Mouse (Mus musculus) telencephalon, adult 2 months (tissue): ENCODE results near the gene Lrpprc.

Experiments used
- DNase-seq: peaks from one replicate; pipeline ENCODE4 v3.0.0-alpha.2; 2011; ENCODE audit warnings: low read depth, low spot score

Lrpprc gene

GRCm38 (mm10) chr17:84758971-84759370 lies 31.6 kb downstream of the Lrpprc start:
- no peak for DNase-seq

GRCm38 (mm10) chr17:84758374-84758773 lies 32.2 kb downstream of the Lrpprc start:
- DNase-seq, result no peak

GRCm38 (mm10) chr17:84756090-84756489 lies 34.5 kb downstream of the Lrpprc start:
- DNase-seq, result no peak

- no peak for DNase-seq
Observed at GRCm38 (mm10) chr17:84753489-84753888, 37.1 kb downstream of the Lrpprc start.

- no peak for DNase-seq
Observed at GRCm38 (mm10) chr17:84752286-84752685, 38.3 kb downstream of the Lrpprc start.

- DNase-seq, result no peak
Observed at GRCm38 (mm10) chr17:84751630-84752191, 38.9 kb downstream of the Lrpprc start.

GRCm38 (mm10) chr17:84750130-84750529 lies 40.5 kb downstream of the Lrpprc start:
- DNase-seq, result no peak

GRCm38 (mm10) chr17:84749297-84749696 lies 41.3 kb downstream of the Lrpprc start:
- DNase-seq, result peak; percentile 49

GRCm38 (mm10) chr17:84748152-84748682 lies 42.4 kb downstream of the Lrpprc start:
- no peak for DNase-seq

- no peak for DNase-seq
Observed at GRCm38 (mm10) chr17:84747212-84747611, 43.4 kb downstream of the Lrpprc start.

GRCm38 (mm10) chr17:84745001-84745400 lies 45.6 kb downstream of the Lrpprc start:
- DNase-seq, result no peak

GRCm38 (mm10) chr17:84744256-84744655 lies 46.3 kb downstream of the Lrpprc start:
- no peak for DNase-seq

GRCm38 (mm10) chr17:84738073-84738797 lies 52.4 kb downstream of the Lrpprc start:
- DNase-seq, result no peak

GRCm38 (mm10) chr17:84736719-84737118 lies 53.9 kb downstream of the Lrpprc start:
- no peak for DNase-seq

- DNase-seq, result no peak
Observed at GRCm38 (mm10) chr17:84732612-84733011, 58.0 kb downstream of the Lrpprc start.

- no peak for DNase-seq
Observed at GRCm38 (mm10) chr17:84731361-84731760, 59.2 kb downstream of the Lrpprc start.

GRCm38 (mm10) chr17:84729140-84729539 lies 61.4 kb downstream of the Lrpprc start:
- DNase-seq, result no peak

- DNase-seq, result no peak
Observed at GRCm38 (mm10) chr17:84728201-84728911, 62.2 kb downstream of the Lrpprc start.

GRCm38 (mm10) chr17:84725163-84725562 lies 65.4 kb downstream of the Lrpprc start:
- no peak for DNase-seq

- no peak for DNase-seq
Observed at GRCm38 (mm10) chr17:84724028-84724427, 66.6 kb downstream of the Lrpprc start.

GRCm38 (mm10) chr17:84719105-84719504 lies 71.5 kb downstream of the Lrpprc start:
- DNase-seq, result no peak

GRCm38 (mm10) chr17:84717416-84717815 lies 73.2 kb downstream of the Lrpprc start:
- DNase-seq, result no peak
